Mouse (Mus musculus): Measurements from ENCODE around the gene Zic4. TPM values are rescaled to one million over a fixed set of nuclear protein-coding genes. Genes with fewer than 3 reads are reported as not detected.

The Zic4 gene
- total RNA-seq, 4 experiments from 2014 or later: not detected

- DNase-seq (ENCODE audit: low spot score): no peak
These were observed 38.4 kb downstream of the Zic4 start for GRCm38 (mm10) chr9:91400482-91401093.

- DNase-seq (ENCODE audit: low spot score): no peak
These were observed 39.3 kb downstream of the Zic4 start for GRCm38 (mm10) chr9:91401471-91401870.

GRCm38 (mm10) chr9:91404229-91404628, 42.0 kb downstream of the Zic4 start:
- DNase-seq (ENCODE audit: low spot score): no peak

GRCm38 (mm10) chr9:91404905-91405752, 42.9 kb downstream of the Zic4 start:
- DNase-seq (ENCODE audit: low spot score): no peak

- no peak for DNase-seq (ENCODE audit: low spot score)
These were observed 43.6 kb downstream of the Zic4 start for GRCm38 (mm10) chr9:91405753-91406178.

GRCm38 (mm10) chr9:91406258-91406763, 44.1 kb downstream of the Zic4 start:
- DNase-seq (ENCODE audit: low spot score): no peak

GRCm38 (mm10) chr9:91409771-91410170, 47.6 kb downstream of the Zic4 start:
- no peak for DNase-seq (ENCODE audit: low spot score)

- DNase-seq (ENCODE audit: low spot score): no peak
These were observed 51.9 kb downstream of the Zic4 start for GRCm38 (mm10) chr9:91414007-91414661.

- no peak for DNase-seq (ENCODE audit: low spot score)
These were observed 58.2 kb downstream of the Zic4 start for GRCm38 (mm10) chr9:91420441-91420840.

Other genes with a start within 250 kb of the Zic4 start
- gene Zic1, start 3.4 kb downstream of the Zic4 start, total RNA-seq (2022): under 1 TPM in 1 of 4 experiments, not detected in 3; 0.06 TPM